Mouse (Mus musculus) monocyte, adult 2 months (primary cell): ENCODE measurements around the gene 1110008L16Rik.
"Not testable (repeated sequence)": the region's sequence is repeated elsewhere in the genome, so short reads cannot be mapped to it uniquely, and the experiment has no call there.

Experiments used
- DNase-seq, 2 experiments: peaks; one replicate each; pipeline ENCODE4 v3.0.0; 2022; ENCODE audit warnings: low spot score in 2 of 2, low read depth in 1 of 2

The 1110008L16Rik gene

DNA sequence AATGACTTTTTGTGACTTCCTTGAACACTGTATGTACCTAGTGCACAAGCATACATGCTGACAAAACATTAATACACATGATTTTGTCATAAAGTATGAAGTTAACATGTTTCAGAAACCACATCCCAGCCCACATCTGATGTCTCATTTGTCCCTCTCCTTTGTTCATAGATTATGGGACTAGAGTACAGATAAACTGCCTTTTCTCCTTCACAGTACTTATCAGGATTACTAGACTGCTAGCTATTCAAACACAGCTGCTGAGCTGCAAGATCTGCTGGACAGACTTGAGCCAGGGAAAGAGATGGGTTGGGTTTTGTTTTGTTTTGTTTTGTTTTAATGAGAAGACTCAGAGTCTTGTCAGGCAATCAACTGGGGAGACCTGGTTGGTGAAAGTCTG is 92.7 kb downstream of the 1110008L16Rik start:
- no peak for DNase-seq

DNA sequence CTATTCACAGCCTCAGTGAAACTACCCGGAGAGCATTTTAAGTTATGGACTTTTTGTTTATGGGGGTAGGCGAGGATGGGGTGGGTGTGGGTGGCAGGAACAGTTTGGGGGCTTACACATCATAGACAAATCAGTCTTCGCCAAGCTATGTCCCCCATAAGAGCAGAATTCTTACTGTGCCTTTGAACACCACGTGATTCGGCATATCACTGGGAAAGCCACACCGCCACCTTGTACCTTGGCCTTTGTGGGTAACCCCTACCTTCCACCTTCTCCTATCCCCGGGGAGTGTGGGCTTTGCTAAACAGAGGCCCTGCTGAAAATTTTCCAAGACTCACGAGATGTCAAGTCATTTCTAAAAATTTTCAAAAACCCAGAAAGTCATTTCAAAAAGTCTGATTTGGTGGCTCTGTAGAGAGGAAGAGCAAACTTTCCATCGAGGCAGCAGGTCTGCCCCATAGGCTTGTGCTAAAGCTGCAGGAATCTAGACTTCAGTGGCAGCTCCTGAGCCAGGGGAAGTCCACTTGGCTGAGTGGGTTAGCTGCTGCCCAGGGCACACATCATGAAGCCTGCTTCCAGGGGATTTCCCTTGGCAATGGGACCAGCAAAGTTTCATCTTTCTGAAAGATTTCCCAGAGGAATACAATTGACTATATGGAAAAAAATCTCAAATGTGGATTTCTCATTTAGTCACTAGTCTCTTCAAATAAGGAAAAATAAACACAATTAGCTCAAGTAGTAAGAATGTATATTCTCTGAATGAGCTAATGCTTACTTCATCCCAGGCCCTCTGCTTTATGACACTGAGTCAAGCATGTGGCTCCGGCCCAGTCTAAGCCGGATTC is 93.6 kb downstream of the 1110008L16Rik start:
- DNase-seq = no peak

DNA sequence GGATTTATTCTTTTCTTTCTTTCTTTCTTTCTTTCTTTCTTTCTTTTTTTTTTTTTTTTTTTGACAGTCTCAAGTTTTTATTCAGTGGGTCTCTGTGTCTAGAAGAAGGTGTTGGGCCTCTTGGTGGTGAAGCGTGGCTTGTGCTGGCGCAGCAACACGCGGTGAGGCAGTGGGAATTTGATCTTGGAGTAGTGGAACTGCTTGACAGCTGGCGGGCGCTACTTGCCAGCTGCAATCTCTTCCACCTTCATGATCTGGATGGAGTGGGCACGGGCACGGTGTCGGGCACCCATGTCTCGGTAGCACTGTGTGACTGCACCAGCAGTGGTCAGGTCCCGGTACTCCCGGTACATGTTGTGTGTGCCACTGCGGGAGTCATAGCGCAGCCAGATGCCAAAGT is 96.2 kb downstream of the 1110008L16Rik start:
- not testable (repeated sequence) for DNase-seq

DNA sequence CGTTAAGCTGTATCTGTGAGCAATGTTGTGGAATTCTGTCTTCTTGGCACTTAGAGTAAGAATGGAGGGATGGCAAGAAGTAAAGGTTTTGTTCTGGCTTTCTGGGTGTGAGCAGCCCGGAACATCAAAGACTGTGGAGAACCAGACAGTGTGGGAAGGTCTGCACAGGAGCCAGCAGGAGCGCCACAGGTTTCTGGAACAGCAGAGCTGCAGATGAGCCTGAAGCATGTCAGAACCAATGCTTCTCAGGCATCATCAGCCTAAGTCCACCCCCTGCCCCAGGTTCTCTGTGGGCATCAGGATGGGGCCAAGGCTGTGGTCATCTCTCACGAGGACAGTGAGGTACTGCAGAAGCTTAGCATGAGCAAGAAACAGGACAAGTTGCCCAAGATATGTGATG is 97.2 kb downstream of the 1110008L16Rik start:
- DNase-seq = no peak

DNA sequence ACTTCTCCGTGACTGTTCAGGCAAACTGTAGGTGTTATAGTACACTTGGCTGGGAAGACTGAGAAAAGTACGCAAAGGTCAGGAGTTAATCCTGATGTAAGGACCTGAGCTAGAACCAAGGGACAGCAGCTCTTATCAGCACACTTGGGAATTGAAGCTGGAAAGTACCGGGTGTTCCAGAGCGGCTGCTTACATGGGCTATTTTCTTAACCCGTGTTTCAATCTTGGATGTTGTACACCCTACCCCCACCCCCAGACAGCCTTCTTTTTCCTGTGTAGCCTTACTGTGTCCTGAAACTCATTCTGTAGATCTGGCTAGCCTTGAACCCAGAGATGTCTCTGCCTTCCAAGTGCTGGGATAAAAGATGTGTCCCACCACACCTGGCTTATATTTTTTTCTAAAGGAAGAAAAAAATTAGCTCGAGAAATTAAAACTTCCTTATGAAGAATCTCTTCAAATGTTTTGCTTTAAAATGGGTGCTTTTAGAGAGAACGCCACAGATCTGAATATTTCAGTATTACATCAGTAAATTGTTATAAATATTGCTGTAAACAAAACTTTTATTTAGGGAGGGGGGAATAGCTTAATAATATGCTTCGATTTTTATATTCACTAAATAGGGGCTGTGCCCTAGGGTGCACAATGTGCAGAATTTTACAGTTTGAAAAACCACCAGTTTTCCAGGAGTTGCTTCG is 98.3 kb downstream of the 1110008L16Rik start:
- DNase-seq = no peak

DNA sequence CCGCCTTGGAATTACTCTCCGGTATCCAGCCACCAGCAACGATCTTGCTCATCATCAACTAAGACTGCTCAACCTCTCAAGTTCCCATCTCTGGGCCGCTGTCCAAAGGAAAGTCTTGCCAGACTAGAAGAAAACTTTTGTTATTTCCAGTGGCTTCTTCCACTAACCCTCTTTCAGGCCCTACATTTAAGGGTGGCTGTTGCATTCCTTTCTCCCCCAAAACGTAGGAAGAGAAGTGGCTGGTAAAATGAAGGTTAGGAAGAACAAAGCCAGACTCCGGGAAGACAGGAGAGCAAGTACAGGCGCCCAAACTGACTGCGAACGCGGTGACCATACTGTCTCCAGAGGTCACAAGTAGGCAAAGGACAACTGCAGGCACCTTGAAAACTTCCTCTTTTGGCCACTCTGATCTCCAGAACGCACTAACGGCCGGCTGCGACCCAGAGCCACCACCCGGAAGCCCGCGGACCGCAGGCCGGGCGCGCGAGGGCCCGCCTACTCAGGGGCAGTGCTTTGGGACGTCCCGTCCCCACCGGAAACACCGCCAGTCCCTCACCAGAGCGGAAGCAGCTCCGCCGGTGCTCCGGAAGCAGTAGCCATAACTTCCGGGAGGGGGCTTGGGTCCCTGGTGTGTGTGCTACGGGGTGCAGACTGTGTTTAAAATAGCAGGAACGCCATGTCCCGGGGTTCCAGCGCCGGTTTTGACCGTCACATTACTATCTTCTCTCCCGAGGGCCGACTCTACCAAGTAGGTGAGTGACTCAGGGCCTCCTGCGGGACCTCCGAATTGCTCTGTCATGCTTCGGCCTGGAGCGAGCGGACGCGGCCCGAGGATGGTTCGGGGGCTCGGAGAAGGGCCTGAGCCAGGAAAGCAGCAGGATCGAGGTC is 99.1 kb downstream of the 1110008L16Rik start:
- DNase-seq = peak; percentile 81 to 85

DNA sequence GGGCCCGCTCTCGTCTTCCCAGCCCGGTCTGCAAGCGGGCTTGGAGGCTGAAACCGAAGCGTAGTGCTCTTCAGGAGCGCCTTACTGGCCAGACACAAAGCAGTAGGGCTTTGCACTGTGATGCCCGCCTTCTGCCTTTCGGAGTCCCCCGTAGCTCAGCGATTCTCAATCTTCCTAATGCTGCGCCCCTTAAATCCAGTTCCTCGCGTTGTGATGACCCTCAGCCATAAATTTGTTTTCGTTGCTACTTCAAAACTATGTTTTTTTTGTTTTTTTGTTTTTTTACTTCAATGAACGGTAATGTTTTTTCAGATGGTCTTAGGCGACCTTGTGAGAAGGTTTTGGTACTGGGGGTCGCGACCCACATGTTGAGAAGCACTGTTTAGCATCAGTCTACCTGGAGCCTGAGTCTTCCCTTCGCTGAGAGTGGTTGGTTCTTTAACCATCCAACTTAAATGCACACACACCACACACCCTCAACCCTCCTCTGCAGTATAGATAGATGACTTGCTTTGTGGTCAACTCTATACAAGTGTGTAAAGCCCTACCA is 99.8 kb downstream of the 1110008L16Rik start:
- no peak for DNase-seq

DNA sequence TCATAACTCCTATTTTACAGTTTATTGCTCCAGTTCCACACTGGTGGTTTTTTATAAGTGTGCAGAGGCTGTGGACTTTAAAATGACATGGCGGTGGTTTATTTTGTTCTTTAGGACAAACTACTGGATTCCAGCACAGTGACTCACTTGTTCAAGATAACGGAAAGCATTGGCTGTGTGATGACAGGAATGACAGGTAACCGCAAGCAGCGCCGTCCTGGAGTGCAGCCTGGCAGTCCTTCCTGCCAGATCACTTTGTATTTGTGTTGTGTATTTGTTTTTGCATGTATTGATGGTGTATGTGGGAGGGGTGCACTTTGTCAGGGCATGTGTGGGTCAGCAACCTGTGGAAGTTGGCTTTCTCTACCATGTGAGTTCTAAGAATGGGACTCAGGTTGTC is 108.5 kb downstream of the 1110008L16Rik start:
- DNase-seq = no peak

DNA sequence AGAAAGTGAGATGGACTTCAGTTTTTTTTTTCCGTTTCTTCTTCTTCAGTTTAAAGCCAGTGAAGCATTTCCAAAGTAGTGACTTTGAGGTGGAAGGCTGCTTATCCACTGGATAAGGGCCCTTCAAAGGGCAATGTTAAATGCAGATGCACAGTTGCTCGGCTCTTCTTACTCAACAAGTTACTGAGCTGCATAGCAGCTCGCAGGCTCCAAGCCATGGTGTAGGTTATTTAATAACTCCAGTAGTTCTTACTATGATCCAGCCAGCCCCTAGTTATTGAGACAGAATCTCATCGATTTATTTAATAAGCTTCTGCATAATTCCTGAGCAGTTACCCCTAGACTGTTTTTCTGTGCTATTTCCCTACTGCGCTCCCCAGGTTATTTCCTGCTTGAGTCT is 115.9 kb downstream of the 1110008L16Rik start:
- DNase-seq = no peak

DNA sequence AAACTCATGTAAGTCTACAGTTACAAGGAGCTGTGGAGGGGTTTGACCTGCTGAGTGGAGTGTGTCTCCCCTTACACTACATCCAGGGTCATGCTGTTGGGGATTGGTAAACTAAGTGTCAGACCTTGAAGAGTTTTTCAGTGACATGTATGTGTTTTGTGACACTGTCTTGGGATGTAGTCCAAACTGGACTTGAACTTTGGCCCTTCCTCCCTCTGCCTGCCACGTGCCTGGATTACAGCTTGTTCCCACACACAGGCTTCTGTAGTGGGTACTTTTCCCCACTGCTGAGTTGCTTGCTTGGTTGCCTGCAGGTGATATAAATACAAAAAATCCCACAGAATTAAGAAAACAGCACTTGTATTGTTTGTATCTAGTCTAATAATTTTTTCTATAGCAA is 116.4 kb downstream of the 1110008L16Rik start:
- no peak for DNase-seq

DNA sequence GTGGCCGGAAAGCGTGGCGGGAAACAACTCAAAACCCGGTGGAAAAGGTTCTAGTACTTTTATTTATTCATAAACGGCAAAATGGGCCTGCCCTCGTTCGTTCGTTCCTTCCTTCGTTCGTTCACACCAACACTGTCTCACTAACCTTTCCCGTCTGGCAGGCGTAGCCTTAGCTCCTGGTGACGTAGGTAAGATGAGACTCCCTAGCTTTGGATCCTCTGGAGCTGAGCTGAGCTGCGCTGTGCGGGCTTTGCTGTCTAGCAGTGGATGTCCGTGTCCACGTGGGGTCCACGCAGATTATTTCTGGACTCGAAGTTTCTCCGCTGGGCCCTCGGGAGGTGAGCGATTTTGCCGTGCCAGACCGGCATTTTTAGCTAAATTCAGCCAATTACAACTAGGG is 120.8 kb downstream of the 1110008L16Rik start:
- no peak for DNase-seq

DNA sequence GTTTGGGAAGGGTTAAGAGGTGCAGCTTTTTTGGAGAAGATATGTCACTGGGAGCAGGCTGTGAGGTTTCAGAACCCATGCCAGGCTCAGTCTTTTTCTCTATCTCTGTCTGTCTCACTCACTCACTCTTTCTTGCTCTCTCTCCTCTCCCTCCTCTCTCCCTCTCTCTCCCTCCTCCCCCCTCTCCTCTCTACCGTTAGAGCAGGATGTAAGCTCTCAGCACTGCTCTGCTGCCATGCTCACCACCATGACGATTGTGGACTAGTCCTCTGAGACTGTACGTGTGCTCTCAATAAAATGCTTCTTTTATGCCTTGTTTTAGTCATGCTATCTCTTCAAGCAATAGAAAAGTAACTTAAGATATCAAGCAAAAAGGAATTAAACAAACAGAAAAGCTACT is 122.7 kb downstream of the 1110008L16Rik start:
- DNase-seq = no peak

DNA sequence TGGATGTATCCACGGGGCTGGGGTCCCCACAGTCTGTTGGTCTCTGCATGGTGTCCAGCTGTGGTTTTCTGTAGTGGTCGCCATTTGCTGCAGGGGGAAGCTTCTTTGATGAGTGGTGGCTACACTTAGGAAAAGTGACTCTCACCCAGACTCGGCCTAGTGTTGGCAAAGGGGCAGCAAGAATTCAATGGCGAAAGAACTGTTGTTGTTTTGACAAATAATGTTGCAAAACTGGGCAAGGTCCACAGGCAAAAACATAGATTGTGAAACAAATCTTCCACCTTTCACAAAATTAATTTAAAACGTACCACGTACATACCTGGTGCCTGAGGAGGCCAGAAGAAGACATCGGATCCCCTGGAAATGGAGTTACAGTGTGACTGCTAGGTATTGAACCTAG is 126.9 kb downstream of the 1110008L16Rik start:
- DNase-seq = no peak

DNA sequence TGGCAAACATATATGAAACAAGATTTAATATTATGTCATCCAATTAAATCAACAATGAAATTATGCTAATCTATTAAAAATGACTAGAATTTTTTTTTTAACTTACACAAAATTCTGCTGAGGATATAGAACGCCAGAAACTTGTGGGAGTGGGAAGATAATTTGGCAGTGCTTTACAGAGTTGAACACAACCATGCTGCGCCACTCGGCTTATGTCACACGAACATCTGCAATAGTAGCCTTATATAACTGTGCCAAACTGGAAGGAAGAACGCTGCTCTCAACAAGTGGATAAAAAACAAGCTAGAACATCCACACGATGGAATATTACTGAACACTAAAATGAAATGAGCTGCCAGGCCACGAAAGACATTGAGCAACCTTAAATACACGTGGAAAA is 129.8 kb downstream of the 1110008L16Rik start:
- DNase-seq = no peak

DNA sequence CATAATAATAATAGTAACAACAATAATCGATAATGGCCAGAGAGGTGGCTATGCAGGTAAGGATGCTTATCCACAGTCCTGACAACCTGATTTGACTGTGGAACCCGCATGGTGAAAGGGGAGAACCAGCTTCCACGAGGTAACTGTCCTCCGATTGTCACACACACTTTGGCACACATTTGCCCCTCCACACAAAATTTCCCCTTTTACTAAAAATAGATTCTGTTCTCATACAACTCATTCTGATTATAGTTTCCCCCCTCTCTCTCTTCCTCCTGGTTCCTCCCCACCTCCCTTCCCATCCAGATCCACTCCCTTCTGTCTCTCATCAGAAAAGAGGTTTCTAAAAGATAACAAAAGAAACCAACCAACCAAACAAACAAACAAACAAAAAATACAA is 130.6 kb downstream of the 1110008L16Rik start:
- DNase-seq = no peak
